Mouse (Mus musculus) liver, embryonic 15.5 days (tissue): Measurements from ENCODE around the gene Tff3. TPM values are rescaled to one million over a fixed set of nuclear protein-coding genes. Genes with fewer than 3 reads are reported as not detected.

Experiments used
- ATAC-seq: fragments of 200-750 bp; cut with Nextera tagmentation; 2 replicates; pipeline ENCODE4 v1.8.0; 2017; ENCODE audit warnings: moderate number of reproducible peaks, mild to moderate bottlenecking, moderate library complexity; ENCODE audit not compliant: insufficient read depth
- H3K27ac ChIP-seq: fragments of 300-500 bp; sonication (generic); replicated peaks from 2 replicates; pipeline ENCODE4 v1.5.1; 2015; ENCODE audit warnings: mild to moderate bottlenecking, inconsistent platforms
- H3K27me3 ChIP-seq: fragments of 300-500 bp; sonication (generic); 2 replicates; pipeline ENCODE4 v1.6.1; 2015; ENCODE audit warnings: mild to moderate bottlenecking, inconsistent platforms
- H3K36me3 ChIP-seq: fragments of 300-500 bp; sonication (generic); replicated peaks from 2 replicates; pipeline ENCODE4 v1.6.1; 2015; ENCODE audit warnings: moderate library complexity, mild to moderate bottlenecking, inconsistent platforms
- H3K4me1 ChIP-seq: fragments of 300-500 bp; sonication (generic); replicated peaks from 2 replicates; pipeline ENCODE4 v1.6.1; 2015; ENCODE audit warnings: inconsistent platforms
- H3K4me2 ChIP-seq: fragments of 300-500 bp; sonication (generic); 2 replicates; pipeline ENCODE4 v1.6.1; 2015; ENCODE audit warnings: moderate library complexity, mild to moderate bottlenecking, inconsistent platforms
- H3K4me3 ChIP-seq: fragments of 300-500 bp; sonication (generic); replicated peaks from 2 replicates; pipeline ENCODE4 v1.5.1; 2015; ENCODE audit warnings: mild to moderate bottlenecking, inconsistent platforms
- H3K9ac ChIP-seq: fragments of 300-500 bp; sonication (generic); 2 replicates; pipeline ENCODE4 v1.6.1; 2015; ENCODE audit warnings: moderate library complexity, mild to moderate bottlenecking, inconsistent platforms
- H3K9me3 ChIP-seq: fragments of 300-500 bp; sonication (generic); replicated peaks from 2 replicates; pipeline ENCODE4 v1.6.1; 2016; ENCODE audit warnings: inconsistent platforms
- WGBS: fragments of 180-500 bp; shearing (Covaris S2); methylation state at CpG from one replicate; pipeline ENCODE4 v1.1.7; 2015; ENCODE audit warnings: mixed read lengths; ENCODE audit not compliant: insufficient replicate concordance; 5-methylcytosine and 5-hydroxymethylcytosine counted together
- polyA plus RNA-seq: library from polyadenylated mRNA; unstranded; fragments of >200 nt; fragmentation: Nextera tagmentation; extraction: Ambion mirVana; gene quantifications from 2 replicates; pipeline ENCODE4 v1.2.1, GENCODE M21; 2015

The Tff3 gene
- polyA plus RNA-seq, 1 experiment from 2014 or later: 74.3 TPM

DNA sequence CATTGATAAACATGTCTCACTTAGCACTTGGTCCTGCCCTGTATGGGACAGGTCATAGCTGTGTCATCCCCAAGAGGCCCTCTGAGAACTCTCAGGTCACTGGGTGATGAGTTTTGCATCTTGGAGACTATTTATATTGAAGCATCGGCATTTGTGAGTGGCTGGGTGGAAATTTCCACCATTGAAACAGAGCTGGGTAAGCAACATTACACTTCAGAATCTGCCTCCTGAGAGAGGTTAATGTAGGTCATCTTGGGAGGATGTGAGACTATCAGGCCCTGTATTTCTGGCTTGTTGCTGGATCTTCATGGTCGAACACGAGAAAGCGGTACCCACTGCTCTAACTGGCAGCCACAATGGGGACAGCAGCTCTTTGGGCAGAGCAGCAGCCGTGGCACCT, 54.0 kb downstream of the Tff3 start:
- Histone ChIP-seq H3K4me2 (no peak overlapping the region), H3K4me3 (no peak overlapping the region), H3K9me3 (no peaks in the 10 kb centered on the region), H3K36me3 (no peaks in the 10 kb centered on the region), H3K27ac (peak overlapping the region; percentile 81; the same call in 1 of the 2 replicates), H3K9ac (no peak overlapping the region), H3K27me3 (no peaks in the 10 kb centered on the region), H3K4me1 (peaks cover 84% of the 10 kb centered on the region)
- whole genome bisulfite sequencing: 77% methylated on average over 5 of the region's 5 CpGs
- no peak for ATAC-seq

Other genes starting within 250 kb of the Tff3 start
- not detected in 2 replicates for gene Glp1r, start 227.8 kb downstream of the Tff3 start, polyA plus RNA-seq
- 0.10 TPM in 1 of 2 replicates, not detected in the other for gene Umodl1, start 175.0 kb downstream of the Tff3 start, polyA plus RNA-seq
- 9.3 and 10.2 TPM in 2 replicates for gene Abcg1, start 72.0 kb downstream of the Tff3 start, polyA plus RNA-seq
- gene Tff2, start 14.6 kb upstream of the Tff3 start, polyA plus RNA-seq: not detected in 2 replicates
- not detected in 2 replicates for gene Tff1, start 35.6 kb upstream of the Tff3 start, polyA plus RNA-seq
- gene Tmprss3, start 69.3 kb upstream of the Tff3 start, polyA plus RNA-seq: 0.29 and 0.46 TPM in 2 replicates
- 10.2 and 10.6 TPM in 2 replicates for gene Ubash3a, start 78.2 kb upstream of the Tff3 start, polyA plus RNA-seq
- 0.13 and 0.25 TPM in 2 replicates for gene Rsph1, start 147.7 kb upstream of the Tff3 start, polyA plus RNA-seq
- gene Slc37a1, start 157.1 kb upstream of the Tff3 start, polyA plus RNA-seq: 2.9 and 3.1 TPM in 2 replicates